Mouse (Mus musculus): Measurements from ENCODE around the gene Susd5. TPM values are rescaled to one million over a fixed set of nuclear protein-coding genes. Genes with fewer than 3 reads are reported as not detected.
"Not testable (repeated sequence)": the region's sequence is repeated elsewhere in the genome, so short reads cannot be mapped to it uniquely, and the experiment has no call there.

Susd5 gene
- total and polyA plus RNA-seq, 3 experiments, result not detected

- no peak for DNase-seq (ENCODE audit: extremely low read depth)
- H3K4me1 ChIP-seq (ENCODE audit: control insufficient read depth in 1 of 2, insufficient read depth in 2 of 2), result no peaks in the 10 kb centered on the region
- dilution Hi-C loops (cut with MboI; ENCODE audit: extremely low pct_ligation_motif_present, extremely low pct_unique_long_range_greater_than_20kb, low sequenced_read_pairs) (no loop called here), in situ Hi-C loops (cut with MboI; ENCODE audit: low pct_ligation_motif_present, low pct_unique_long_range_greater_than_20kb, low sequenced_read_pairs) (no loop called here)
- no peak overlapping the region for H3K27ac ChIP-seq (ENCODE audit: insufficient read depth, low read depth)
- H3K79me2 ChIP-seq (replicated peaks; ENCODE audit: control insufficient read depth, extremely low read depth, insufficient read depth, poor library complexity, severe bottlenecking), result no peaks in the 10 kb centered on the region
- no peaks in the 10 kb centered on the region for H3K9me3 ChIP-seq (replicated peaks; ENCODE audit: low read length)
- H3K27me3 ChIP-seq (replicated peaks), result no peaks in the 10 kb centered on the region
- H3K4me2 ChIP-seq (ENCODE audit: insufficient read depth, low read depth, poor library complexity, severe bottlenecking), result no peak overlapping the region
- no peak for TF ChIP-seq NELFE (IDR thresholded peaks at IDR 0.05; ENCODE audit: low read depth, low read length)
- no peak for TF ChIP-seq MAZ (IDR thresholded peaks at IDR 0.05; ENCODE audit: low read depth, low read length)
- TF ChIP-seq ZNF384 (IDR thresholded peaks at IDR 0.05; ENCODE audit: low read depth, low read length), result no peak
- TF ChIP-seq ELF1 (IDR thresholded peaks at IDR 0.05; ENCODE audit: low read depth, low read length), result no peak
- no peak for TF ChIP-seq USF2 (conservative IDR thresholded peaks at IDR 0.05; ENCODE audit: low read depth, low read length)
- no peak for TF ChIP-seq SIN3A (IDR thresholded peaks at IDR 0.05; ENCODE audit: low read length)
- TF ChIP-seq RCOR1 (conservative IDR thresholded peaks at IDR 0.05; ENCODE audit: low read depth, low read length), result no peak
- TF ChIP-seq KAT2A (IDR thresholded peaks at IDR 0.05; ENCODE audit: insufficient replicate concordance, low read length), result no peak
- no peak for TF ChIP-seq NRF1 (IDR thresholded peaks at IDR 0.05; ENCODE audit: low read depth, low read length)
- no peak for TF ChIP-seq ZC3H11A (IDR thresholded peaks at IDR 0.05; ENCODE audit: low read depth, low read length)
- TF ChIP-seq ZKSCAN1 (IDR thresholded peaks at IDR 0.05; ENCODE audit: borderline replicate concordance, low read depth, low read length), result no peak
- no peak for TF ChIP-seq SMC3 (IDR thresholded peaks at IDR 0.05; ENCODE audit: low read depth, low read length)
- no peak for TF ChIP-seq USF1 (IDR thresholded peaks at IDR 0.05; ENCODE audit: low read depth, low read length)
- no peak for TF ChIP-seq MXI1 (IDR thresholded peaks at IDR 0.05; ENCODE audit: low read depth, low read length)
- H3K36me3 ChIP-seq (replicated peaks in 1 of 2; ENCODE audit: control insufficient read depth in 1 of 2, insufficient read depth in 1 of 2, low read length in 1 of 2), result peaks cover 0 to 5% of the 10 kb centered on the region in 2 experiments
- no peak overlapping the region for H3K4me3 ChIP-seq (replicated peaks in 1 of 3; ENCODE audit: low read depth in 2 of 3, low read length in 2 of 3, poor library complexity in 1 of 3)
- no peak overlapping the region for H3K9ac ChIP-seq (ENCODE audit: insufficient read depth, low read depth)
These were observed 57.1 kb downstream of the Susd5 start for GRCm38 (mm10) chr9:114113911-114114623.

GRCm38 (mm10) chr9:114116672-114117071 lies 59.7 kb downstream of the Susd5 start:
- in situ Hi-C loops (cut with MboI; ENCODE audit: low pct_ligation_motif_present, low pct_unique_long_range_greater_than_20kb, low sequenced_read_pairs); H3K9me3 ChIP-seq (replicated peaks; ENCODE audit: low read length); H3K36me3 ChIP-seq (replicated peaks in 1 of 2; ENCODE audit: control insufficient read depth in 1 of 2, insufficient read depth in 1 of 2, low read length in 1 of 2); H3K79me2 ChIP-seq (replicated peaks; ENCODE audit: control insufficient read depth, extremely low read depth, insufficient read depth, poor library complexity, severe bottlenecking); H3K27me3 ChIP-seq (replicated peaks); H3K4me2 ChIP-seq (ENCODE audit: insufficient read depth, low read depth, poor library complexity, severe bottlenecking); H3K4me3 ChIP-seq (replicated peaks in 1 of 3; ENCODE audit: low read depth in 2 of 3, low read length in 2 of 3, poor library complexity in 1 of 3); H3K4me1 ChIP-seq (ENCODE audit: control insufficient read depth in 1 of 2, insufficient read depth in 2 of 2); dilution Hi-C loops (cut with MboI; ENCODE audit: extremely low pct_ligation_motif_present, extremely low pct_unique_long_range_greater_than_20kb, low sequenced_read_pairs); H3K9ac ChIP-seq (ENCODE audit: insufficient read depth, low read depth); H3K27ac ChIP-seq (ENCODE audit: insufficient read depth, low read depth): not testable (repeated sequence)
- TF ChIP-seq CTCF (conservative IDR thresholded peaks at IDR 0.05 in 1 of 2, IDR thresholded peaks at IDR 0.05 in 1 of 2; ENCODE audit: low read depth in 2 of 2, low read length in 2 of 2) (peak; percentile 40 to 72), RAD21 (IDR thresholded peaks at IDR 0.05; ENCODE audit: low read depth, low read length) (peak; percentile 68), SMC3 (IDR thresholded peaks at IDR 0.05; ENCODE audit: low read depth, low read length) (peak; percentile 57), ZC3H11A (IDR thresholded peaks at IDR 0.05; ENCODE audit: low read depth, low read length) (0 out of 2 replicates have a peak, but pooled peaks have one; percentile 5)
- peak; percentile 49 for DNase-seq (ENCODE audit: extremely low read depth)

Data from CH12.LX (cell line).